1 mouse cellular context compared by ENCODE assay signal in the genomic region with DNA sequence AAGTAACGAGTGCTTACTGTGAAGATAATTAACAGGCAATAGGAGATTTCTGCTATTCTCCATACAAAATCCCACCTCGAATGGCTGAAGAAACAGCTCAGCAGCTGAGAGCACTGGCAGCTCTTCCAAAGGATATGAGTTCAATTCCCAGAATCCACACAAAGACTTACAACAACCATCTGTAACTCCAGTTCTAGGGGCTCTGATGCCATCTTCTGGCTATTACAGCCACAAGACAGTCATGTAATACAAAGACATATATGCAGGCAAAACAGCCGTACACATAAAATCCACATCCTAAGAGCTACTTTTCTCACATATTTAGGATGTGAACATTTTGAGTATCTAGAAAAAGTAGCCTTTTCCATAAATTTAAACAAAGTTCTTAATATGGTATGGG.
TF ChIP-seq lines count a peak whose summit lies in the region.

No protein-coding gene starts in this region.

TF ChIP-seq in MEL, 35 proteins besides CTCF, POLR2A, EP300 and RAD21 (continued from another document):
- TF ChIP-seq MEF2A (IDR thresholded peaks at IDR 0.05; ENCODE audit: extremely low read depth, insufficient replicate concordance, low read depth, low read length, poor library complexity, severe bottlenecking), result no peak
- TF ChIP-seq CHD1 (IDR thresholded peaks at IDR 0.05; ENCODE audit: low read depth, low read length), result no peak
- TF ChIP-seq BHLHE40 (IDR thresholded peaks at IDR 0.05; ENCODE audit: borderline replicate concordance, low read depth, low read length), result no peak
- no peak for TF ChIP-seq UBTF (IDR thresholded peaks at IDR 0.05; ENCODE audit: borderline replicate concordance, insufficient read depth, low read depth, low read length)
- no peak for TF ChIP-seq TCF12 (IDR thresholded peaks at IDR 0.05; ENCODE audit: low read depth, low read length)
- TF ChIP-seq ELF1 (IDR thresholded peaks at IDR 0.05; ENCODE audit: low read depth, low read length), result no peak
TF ChIP-seq in MEL: peak in this region for 2.
